Mouse (Mus musculus) left cerebral cortex, postnatal 25 days (tissue): ENCODE measurements around the gene 4933417A18Rik. TPM values are rescaled to one million over a fixed set of nuclear protein-coding genes. Genes with fewer than 3 reads are reported as not detected.
"Not testable (repeated sequence)": the region's sequence is repeated elsewhere in the genome, so short reads cannot be mapped to it uniquely, and the experiment has no call there.

Source experiments
- DNase-seq, 2 experiments: peaks; one replicate each; pipeline ENCODE4 v3.0.0; 2022; ENCODE audit warnings: low spot score in 2 of 2, mixed read lengths in 1 of 2
- intact Hi-C: fragments of 180-260 bp; cut with DNase I; formaldehyde crosslinking; loops from one replicate; pipeline ENCODE4 v1.15.1; 2025
- total RNA-seq, 2 experiments: library from RNA; stranded (reverse); gene quantifications; 2 replicates each; pipeline ENCODE4 v1.2.3; 2021

4933417A18Rik gene
- not detected for total RNA-seq

DNA sequence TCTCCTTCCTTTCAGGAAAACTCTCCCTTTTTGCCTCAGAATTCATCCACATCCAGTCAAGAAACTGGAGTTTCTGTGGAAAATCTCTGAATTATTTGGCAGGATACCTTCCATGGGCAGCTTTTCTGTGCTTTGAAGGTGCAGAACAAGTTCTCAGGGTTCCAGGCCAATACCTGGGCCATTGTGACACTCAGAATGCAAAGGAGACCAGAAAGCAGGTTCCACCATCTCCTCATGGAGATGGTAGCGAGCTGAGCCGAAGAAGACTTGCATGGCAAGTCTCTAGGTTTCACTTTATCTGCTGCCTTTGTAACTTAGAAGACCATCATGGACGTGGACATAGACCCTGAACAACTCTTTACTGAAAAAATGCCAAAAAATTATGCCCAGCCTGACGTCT, at the start of gene 4933417A18Rik, which contains the start of gene Fam217a:
TSS of gene 4933417A18Rik (plus strand) at position 200 of the 400 bp plus-strand sequence.
TSS of gene Fam217a (minus strand) at position 101 of the 400 bp plus-strand sequence.
- DNase-seq, result no peak
- intact Hi-C loops, result no loop called here

DNA sequence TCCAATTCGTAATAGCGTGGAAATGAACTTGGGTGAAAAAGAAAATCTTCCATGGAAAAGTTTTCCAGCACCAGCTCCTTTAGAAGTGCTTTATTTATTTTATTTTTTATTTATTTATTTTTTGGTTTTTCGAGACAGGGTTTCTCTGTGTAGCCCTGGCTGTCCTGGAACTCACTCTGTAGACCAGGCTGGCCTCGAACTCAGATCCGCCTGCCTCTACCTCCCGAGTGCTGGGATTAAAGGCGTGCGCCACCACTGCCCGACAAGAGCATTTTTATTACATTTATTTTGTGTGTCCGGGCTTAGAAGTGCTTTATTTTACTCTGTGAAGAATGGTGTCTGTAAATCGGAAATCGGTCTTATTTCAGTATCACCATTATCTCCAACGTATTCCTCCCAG, 49.5 kb upstream of the 4933417A18Rik start:
- intact Hi-C loops, result loop anchor here (5.0 kb wide), 2 partner anchors 118 to 687 kb away; no protein-coding TSS in a partner anchor
- peak; percentile 4 to 14 for DNase-seq

DNA sequence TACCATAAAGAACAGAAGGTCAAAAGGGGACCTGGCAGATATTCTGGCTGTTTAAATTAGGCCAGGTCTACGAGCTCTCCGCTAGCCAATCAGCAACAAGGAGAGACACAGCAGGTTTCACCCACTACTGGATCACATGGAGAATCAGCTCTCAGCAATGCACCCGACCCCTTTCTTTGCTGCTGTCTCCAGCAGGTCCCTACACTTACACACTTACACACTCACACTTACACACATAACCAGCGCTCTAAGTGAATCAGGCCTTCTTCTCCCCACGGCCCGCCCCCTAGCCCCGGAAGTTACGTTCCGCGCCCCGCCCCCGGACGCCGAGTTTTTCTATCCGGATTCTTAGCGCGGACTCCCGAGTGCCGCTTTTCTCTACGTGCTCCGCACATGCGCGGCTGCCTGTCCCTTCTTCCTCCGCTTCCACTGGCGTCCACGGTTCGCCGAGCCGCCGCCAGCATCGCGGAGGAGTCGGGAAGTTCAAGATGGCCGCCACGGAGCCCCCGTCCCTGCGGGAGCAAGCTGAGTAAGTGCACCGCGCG, 49.0 kb upstream of the 4933417A18Rik start, which contains the start of gene Prpf4b:
TSS of gene Prpf4b (plus strand) at position 137 of the 545 bp plus-strand sequence.
- peak; percentile 93 to 98 for DNase-seq
- intact Hi-C loops, result loop anchor here (5.0 kb wide), 1 partner anchor 117 kb away; no protein-coding TSS in a partner anchor

DNA sequence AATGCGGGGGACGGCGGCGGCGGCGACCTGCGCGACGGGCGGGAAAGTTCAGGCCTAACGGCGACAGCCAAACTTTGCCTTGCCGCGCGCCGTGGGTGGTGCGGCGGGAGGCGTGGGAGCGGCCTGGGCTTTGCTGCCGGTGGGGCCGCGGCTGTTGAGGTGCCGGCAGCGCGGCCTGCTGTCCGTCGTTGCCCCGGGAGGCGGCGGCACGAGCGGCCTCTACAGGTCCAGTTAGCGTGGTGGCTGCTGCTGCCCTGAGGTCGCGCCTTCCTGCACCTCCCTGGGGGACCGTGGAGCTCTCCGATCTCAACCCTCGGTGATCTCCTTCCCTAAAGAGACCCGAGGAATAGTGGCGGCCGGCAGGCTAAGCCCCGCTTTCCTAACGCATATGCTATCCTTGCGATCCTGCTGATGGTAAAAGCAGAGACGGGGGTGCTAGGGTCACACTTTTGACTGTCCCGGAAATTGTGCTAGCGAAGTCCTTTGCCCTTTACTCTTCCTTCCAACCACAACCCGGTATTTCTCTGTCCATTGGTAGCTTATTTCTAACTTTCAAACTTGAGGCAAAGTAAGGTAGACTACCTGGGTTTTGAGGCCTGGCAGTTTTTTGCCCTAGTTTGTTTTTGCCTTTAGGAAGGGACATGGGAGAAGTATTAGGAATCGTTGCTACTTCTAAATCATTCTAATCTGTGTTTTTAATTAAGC, 48.3 kb upstream of the 4933417A18Rik start:
- intact Hi-C loops, result loop anchor here (5.0 kb wide), 1 partner anchor 116 kb away; no protein-coding TSS in a partner anchor
- no peak for DNase-seq

DNA sequence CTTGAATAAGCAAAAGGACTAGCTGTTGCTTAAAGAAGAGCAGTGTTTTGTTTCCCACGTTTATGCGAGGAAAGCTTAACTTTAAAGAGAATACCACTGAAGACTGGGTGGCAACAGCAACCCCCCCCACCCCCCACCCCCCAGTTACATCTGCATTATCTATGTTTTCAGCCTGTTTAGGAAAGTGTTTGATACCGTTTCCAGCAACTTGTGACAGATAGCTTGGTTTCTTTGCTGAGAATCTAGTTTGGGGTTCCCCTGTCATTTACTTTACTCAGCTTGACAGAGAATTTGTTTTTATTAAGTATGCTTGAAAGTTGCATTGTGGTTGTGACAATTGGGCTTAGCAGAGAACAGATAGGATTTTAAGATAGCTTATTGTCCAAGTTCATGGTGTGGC, 47.7 kb upstream of the 4933417A18Rik start:
- no peak for DNase-seq
- intact Hi-C loops, result loop anchor here (5.0 kb wide), 1 partner anchor 116 kb away; no protein-coding TSS in a partner anchor

DNA sequence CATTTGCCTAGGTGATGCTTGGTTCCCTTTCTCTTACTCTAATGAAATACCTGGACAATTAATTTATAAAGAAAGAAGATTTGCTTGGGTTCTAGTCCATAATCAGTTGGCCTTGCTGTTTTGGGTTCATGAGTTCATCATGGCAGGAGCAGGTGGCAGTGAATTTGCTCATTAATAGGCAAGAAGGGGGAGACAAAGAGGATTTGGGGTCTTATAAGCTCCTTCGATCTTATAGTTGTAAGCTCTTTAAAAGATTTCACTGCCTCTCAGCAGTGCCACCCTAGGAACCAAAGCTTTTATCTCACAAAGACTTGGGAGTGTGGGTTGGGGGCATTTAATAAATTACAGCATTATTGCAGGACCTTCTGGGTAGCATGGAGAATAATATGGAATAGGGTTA, 31.3 kb upstream of the 4933417A18Rik start:
- no peak for DNase-seq
- intact Hi-C loops, result no loop called here

DNA sequence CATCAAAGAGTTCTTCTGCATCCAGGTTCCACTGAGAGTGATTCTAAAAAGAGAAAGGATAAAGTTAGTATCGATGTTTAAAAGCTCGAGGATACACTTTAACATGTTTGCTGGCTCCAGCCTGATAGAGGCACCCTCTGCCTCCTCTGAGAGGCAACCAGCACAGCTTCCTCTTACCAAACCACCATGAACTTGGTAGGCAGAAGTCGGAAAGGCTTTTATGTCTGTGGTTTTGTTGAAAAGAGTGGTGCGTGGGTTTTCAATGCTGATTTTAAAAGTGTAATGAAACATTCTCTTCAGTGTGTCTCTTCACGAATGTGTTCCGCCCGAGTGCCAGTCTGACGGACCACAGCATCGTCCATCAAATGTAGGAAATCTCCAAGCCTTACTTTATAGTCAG, 9.6 kb upstream of the 4933417A18Rik start:
- intact Hi-C loops, result no loop called here
- no peak for DNase-seq

DNA sequence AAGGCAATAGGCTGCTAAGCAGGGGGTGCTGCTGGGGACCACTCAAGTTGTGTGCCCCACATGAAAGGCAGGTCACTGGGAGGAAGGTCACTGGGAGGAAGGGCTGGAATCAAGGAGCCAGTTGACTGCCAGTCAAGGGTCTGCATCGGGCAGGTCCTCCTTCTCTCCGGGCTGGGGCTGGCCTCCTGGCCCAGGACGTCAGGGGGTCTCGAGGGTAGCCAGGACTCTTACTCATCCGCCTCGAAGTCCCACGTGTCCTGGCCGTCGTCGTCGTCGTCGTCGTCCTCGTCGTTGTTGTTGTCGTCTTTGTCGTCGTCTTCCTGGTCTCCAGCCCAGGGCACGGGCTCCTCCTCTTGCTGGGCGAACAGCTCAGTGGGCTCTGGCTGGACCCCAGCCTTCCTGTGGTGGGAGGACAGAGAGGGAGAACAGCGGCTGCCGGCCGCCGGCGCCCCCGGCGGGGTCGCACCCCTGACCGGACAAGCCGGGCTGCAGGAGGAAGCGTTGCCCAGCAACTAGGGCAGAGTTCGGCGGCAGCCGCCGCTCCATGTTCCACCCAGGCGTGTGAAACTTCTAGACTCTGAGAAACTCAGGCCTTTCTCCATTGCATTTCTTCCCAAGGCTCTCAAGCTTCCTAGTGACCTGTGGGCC, 7.6 kb upstream of the 4933417A18Rik start:
- intact Hi-C loops, result no loop called here
- DNase-seq, result no peak

DNA sequence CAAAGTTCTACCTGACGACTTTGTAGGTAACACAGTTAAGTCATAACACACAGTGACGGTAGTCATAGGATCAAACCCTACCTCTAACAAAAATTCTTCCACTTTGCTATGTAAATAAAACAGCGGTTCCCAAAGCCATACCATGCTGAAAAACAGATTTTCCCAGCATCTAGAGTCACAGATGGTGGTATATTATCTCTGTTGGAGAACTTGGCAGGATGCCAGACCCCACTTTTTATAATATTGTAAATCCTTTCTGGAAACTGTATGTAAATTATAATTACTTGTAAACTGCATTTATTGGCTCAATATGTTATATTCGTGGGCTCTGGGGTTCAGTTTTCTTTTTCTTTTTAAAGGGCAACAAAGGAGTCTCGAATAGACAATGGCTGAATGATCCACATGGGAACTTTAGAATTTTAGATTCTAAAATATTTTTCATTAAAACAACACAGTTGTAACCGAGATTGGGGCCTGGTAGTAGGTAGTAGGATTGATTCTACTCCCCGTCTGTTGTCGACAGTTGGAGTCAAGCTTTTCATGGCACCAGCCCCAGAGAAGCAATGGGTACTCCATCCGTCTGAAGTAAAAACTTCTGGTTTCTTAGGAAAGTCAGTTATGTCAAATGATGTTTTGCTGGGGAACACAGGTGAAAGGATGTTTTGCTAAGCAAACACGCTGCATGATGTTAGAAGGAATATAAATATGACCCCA, 10.9 kb downstream of the 4933417A18Rik start:
- intact Hi-C loops, result no loop called here
- DNase-seq, result peak; percentile 6 to 35

DNA sequence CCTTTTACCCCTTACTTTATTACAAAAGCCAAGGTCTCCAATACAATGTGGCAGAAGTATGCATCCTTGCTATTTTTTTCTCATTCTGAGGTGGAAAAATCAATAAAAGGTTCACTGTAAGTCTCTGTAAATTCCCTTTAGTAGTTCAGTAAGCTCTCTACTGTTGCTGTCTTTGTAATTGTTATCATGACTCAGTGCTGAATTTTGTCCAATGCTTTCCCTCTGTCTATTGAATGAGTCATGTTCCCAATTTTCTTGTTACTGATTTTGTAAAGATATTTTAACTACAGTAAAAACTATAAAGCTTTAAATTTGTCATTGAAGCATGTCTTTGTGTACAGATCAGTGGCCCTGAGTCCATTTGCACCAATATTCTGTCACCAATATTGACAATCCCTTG, 18.2 kb downstream of the 4933417A18Rik start:
- intact Hi-C loops, result no loop called here
- DNase-seq, result no peak

DNA sequence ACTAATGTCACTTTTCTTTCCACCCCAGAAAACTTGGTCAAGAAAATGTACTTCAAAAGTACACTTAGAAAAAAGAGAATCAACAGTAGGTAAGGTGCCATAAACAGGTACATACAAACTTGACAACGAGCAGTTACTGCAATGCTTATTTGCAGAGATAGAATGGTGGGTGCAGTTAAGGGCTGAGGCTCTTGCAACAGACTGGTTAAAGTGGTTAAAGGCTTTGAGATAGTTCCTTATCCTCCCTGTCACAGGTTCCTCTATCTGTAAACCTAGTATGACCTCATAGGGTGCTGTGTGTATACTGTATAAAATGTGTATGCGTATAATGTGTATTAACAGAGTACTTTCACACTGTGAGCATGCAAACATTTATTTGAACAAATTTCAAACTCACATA, 27.2 kb downstream of the 4933417A18Rik start:
- DNase-seq, intact Hi-C loops: not testable (repeated sequence)

DNA sequence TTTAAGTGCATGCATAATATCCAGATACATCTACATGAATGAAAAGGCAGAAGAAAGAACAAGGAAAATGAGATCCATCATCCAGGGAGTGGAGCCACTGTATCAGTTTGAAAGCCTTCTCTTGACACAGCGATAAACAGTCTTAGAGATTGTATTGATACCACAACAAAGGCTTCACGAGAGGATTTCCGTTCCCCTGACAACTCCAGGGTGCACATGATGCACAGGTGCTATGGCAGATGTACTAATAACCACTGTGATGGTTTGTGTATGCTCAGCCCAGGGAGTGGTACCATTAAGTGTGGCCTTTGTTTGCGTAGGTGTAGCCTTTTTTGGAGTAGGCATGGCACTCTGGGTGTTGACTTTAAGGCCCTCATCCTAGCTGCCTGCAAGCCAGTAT, 32.7 kb downstream of the 4933417A18Rik start:
- intact Hi-C loops, result no loop called here
- no peak for DNase-seq

DNA sequence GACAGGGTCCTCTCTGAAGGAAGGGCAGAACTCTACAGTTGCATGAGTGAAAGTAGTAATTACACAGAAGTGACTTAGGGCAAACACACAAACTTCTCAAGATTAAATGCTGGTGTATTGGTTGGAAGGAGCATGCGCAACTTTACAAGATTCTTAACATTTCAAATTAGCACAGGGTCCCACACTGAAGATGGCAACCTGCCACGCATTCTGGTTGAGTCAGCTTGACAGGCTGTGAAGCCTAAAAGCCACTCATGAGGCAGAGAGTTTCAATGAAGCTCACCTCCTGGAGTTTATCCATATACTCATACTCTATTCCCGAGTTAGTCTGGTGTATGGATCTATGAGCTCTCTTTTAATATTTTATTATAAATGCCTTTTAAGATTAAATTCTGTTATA, 33.9 kb downstream of the 4933417A18Rik start:
- intact Hi-C loops, DNase-seq: not testable (repeated sequence)

DNA sequence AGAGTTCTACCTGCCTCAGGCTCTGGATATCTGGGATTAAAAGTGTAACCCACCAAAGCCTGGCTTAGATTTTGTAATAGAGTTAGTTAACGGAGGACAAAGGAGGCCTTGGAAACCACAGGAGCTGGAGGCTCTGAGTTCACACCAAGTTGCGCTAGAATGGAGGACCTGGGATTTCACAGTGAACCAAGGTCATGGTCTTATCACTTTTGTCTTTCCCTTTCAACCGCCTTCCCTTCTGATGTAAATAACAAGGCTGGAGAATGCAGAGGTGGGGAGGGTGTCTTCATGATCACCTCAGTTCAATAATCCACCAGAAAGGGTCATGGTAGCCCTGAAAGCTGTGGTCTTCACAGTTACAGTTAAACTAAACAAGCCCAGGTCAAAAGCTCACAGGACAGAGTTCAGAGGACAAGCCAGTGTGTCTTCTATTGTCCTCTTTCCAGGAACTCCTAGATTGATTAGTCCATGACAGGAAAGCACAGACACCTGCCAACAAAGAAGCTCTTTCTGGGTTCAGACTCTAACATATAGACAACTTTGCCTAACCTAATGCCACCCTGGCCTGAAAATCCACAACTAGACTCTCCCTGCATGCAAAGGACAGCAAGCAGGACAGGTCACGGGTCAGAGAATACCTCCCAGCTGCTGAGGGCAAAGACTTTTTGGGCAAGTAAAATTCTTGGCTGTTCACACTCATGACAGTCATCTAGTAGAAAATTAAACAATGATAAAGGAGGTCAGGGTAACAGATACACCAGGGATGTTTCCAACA, 37.0 kb downstream of the 4933417A18Rik start:
- no peak for DNase-seq
- intact Hi-C loops, result no loop called here

DNA sequence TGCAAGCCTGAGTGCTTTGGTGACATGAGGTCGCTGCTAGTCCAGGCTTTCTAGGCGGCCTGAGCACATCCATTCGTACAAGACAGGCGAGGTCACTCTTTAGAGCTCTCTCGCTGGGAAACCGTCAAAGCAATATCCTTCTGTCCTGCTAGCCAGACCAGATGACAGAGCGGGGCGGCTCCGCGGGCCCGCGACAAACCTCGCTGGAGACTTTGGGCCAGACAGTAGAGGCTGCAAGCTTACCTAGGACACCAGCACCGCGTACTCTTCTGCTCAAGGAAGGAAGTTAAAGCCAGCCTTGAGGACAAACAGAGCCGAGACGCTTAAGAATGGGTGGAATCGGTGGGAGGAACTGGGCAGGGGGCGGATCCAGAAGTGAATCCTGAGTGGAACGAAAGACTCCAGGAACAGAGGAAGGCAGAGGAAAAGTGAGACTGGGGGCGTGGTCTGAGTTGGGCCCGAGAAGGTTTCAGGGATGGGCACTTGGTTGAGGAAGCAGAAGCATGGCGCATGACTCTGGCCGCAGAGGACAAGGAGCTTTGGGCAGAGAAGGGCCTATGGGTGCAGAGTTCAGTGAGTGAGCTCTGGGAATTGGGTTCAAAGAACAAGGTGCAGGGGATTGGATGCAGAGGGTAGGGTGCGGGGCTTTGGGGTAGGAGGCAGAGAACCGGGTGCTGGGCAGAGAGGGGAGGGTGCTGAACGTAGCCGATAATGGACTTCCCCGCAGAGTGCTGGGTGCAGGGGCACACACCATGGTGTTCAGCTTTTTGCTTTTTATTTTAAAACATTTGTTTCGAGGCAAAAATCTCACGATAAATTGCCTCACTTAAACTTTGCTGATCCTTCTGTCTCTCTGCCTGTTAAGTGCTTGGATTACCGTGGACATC, 39.5 kb downstream of the 4933417A18Rik start, which contains the start of gene Eci3:
TSS of gene Eci3 (minus strand) at position 300 of the 887 bp plus-strand sequence.
- intact Hi-C loops, result no loop called here
- no peak for DNase-seq

DNA sequence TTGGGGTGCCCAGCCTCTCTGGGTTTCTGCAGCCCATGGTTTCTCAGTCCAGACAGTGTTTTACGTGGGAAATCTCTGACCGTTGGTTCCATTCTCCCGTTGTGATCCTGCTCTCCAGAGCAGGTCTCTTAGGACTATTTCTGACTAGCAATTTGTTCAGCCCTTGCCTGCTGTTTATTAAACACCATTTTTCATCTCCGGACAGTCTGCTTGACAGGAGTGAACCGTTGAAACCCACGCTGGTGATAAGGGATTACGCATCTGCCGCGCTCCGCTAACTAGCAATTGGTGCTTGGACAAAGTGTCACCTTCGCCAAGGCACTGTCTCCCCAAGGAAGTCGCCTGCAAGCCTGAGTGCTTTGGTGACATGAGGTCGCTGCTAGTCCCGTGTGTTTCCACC, 40.2 kb downstream of the 4933417A18Rik start:
- DNase-seq, result no peak
- intact Hi-C loops, result no loop called here

DNA sequence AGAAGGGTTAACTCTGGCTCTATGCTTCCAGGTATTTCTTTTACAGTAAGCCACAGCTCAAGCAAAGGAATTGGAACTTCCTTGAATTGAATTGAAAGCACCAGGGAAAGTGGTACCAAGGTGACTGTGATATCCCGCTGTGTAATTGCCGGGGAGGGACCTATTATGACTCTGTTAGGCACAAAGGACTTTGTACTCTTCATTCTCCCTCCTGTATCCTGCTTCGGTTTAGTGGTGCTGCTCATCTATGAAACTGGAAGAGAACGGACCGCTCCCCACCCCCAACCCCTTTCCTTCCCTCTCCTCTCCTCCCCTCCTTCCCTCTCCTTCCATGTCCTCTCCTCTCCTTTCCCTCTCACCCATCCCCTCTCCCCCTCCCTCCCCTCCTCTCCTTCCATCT, 40.7 kb downstream of the 4933417A18Rik start:
- DNase-seq, result no peak
- intact Hi-C loops, result no loop called here

DNA sequence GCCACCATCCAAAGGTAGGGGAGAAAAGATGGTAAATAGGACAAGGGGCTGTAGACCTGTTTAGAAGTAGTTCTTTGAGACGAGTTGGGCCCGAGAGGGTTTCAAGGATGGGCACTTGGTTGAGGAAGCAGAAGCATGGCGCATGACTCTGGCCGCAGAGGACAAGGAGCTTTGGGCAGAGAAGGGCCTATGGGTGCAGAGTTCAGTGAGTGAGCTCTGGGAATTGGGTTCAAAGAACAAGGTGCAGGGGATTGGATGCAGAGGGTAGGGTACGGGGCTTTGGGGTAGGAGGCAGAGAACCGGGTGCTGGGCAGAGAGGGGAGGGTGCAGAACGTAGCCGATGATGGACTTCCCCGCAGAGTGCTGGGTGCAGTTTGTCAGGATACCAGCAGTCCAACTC, 41.4 kb downstream of the 4933417A18Rik start:
- intact Hi-C loops, DNase-seq: not testable (repeated sequence)
